Comparison of ENCODE assay signal across 25 mouse cellular contexts in genomic region chr2:120589759-120590158, GRCm38 (mm10). TPM values are rescaled to one million over a fixed set of nuclear protein-coding genes. Genes with fewer than 3 reads are reported as not detected.
A peak's percentile ranks its signal among the peaks of the same experiment; 100 is the strongest.
DNase-seq lines count a peak whose midpoint lies in the region; ATAC-seq lines count a peak whose summit lies in the region.
"Had no signal": no experiment of that assay in that cellular context is flagged by ENCODE, and none has a peak within 500 bp of the region (broad histone marks: within the 10 kb centered on the region; RNA-seq: fewer than 3 reads in every experiment).

No protein-coding gene starts in this region.

- no peak overlapping the region for H3K4me3 ChIP-seq in forebrain, embryonic 13.5 days
- H3K4me3 ChIP-seq: embryonic facial prominence, embryonic 15.5 days; limb, embryonic 13.5 days; liver, embryonic 13.5 days; midbrain, embryonic 15.5 days; myocyte; stomach, embryonic 15.5 days had no signal

- ATAC-seq in forebrain, embryonic 13.5 days: no peak
- ATAC-seq: hindbrain, embryonic 16.5 days; intestine, postnatal 0 days; midbrain, embryonic 15.5 days had no signal

- no peak overlapping the region for H3K4me2 ChIP-seq in forebrain, embryonic 13.5 days
- H3K4me2 ChIP-seq: embryonic facial prominence, embryonic 15.5 days; limb, embryonic 13.5 days; liver, embryonic 13.5 days; lung, embryonic 14.5 days; midbrain, embryonic 15.5 days; stomach, embryonic 15.5 days had no signal

- H3K4me1 ChIP-seq in forebrain, embryonic 13.5 days: no peaks in the 10 kb centered on the region
- H3K4me1 ChIP-seq: embryonic facial prominence, embryonic 15.5 days; limb, embryonic 13.5 days; liver, embryonic 13.5 days; midbrain, embryonic 15.5 days; stomach, embryonic 15.5 days had no signal

- no peak overlapping the region for H3K27ac ChIP-seq in forebrain, embryonic 13.5 days
- H3K27ac ChIP-seq: embryonic facial prominence, embryonic 15.5 days; limb, embryonic 13.5 days; liver, embryonic 13.5 days; midbrain, embryonic 15.5 days; stomach, embryonic 15.5 days had no signal

- H3K27me3 ChIP-seq in forebrain, embryonic 13.5 days: no peaks in the 10 kb centered on the region
- H3K27me3 ChIP-seq: CH12.LX; embryonic facial prominence, embryonic 15.5 days; limb, embryonic 13.5 days; liver, embryonic 13.5 days; midbrain, embryonic 15.5 days; stomach, embryonic 15.5 days had no signal

- WGBS in forebrain, embryonic 13.5 days: 84% methylated on average over 5 of the region's 5 CpGs

- intact Hi-C loops in left cerebral cortex, postnatal 36 days (cut with DNase I): loop anchor here (2.0 to 5.0 kb wide), 2 partner anchors 17 to 47 kb away; no protein-coding TSS in a partner anchor

- peak; percentile 86 for DNase-seq in right cerebral cortex, adult 18-20 months
- DNase-seq in right cerebral cortex, postnatal 4 days: no peak
- peak; percentile 64 to 67 for DNase-seq in layer of hippocampus, adult 8-10 months (ENCODE audit: low spot score in 2 of 2)
- peak; percentile 70 to 75 for DNase-seq in left cerebral cortex, postnatal 36 days (ENCODE audit: low spot score in 2 of 2)
- no peak for DNase-seq in kidney, adult 11 months
- DNase-seq in testis, postnatal 10 days (ENCODE audit: low spot score): no peak
- DNase-seq in urinary bladder, postnatal 25 days (ENCODE audit: low spot score): no peak
- DNase-seq: adrenal gland, postnatal 14 days; cerebellum, adult 11 months; cerebellum, postnatal 25 days; heart, postnatal 36 days; kidney, postnatal 10 days; liver, embryonic 13.5 days; lung, embryonic 14.5 days; lung, postnatal 36 days; retina, postnatal 1 day had no signal

- H3K9me3 ChIP-seq in forebrain, embryonic 13.5 days (replicated peaks): no peaks in the 10 kb centered on the region
- H3K9me3 ChIP-seq: embryonic facial prominence, embryonic 15.5 days; limb, embryonic 13.5 days; liver, embryonic 13.5 days; midbrain, embryonic 15.5 days; stomach, embryonic 15.5 days had no signal

- peaks cover 46% of the 10 kb centered on the region for H3K36me3 ChIP-seq in forebrain, embryonic 13.5 days (ENCODE audit: poor library complexity, severe bottlenecking)

- no peak overlapping the region for H3K9ac ChIP-seq in forebrain, embryonic 13.5 days
- H3K9ac ChIP-seq: embryonic facial prominence, embryonic 15.5 days; limb, embryonic 13.5 days; liver, embryonic 13.5 days; lung, embryonic 14.5 days; midbrain, embryonic 15.5 days; stomach, embryonic 15.5 days had no signal

RNA-seq across cellular contexts. Expression of gene Haus2, which starts 19.4 kb away (rescaled TPM):
- 10 to 100 TPM; 14.3 to 16.0 (median 15.3) TPM for total RNA-seq in layer of hippocampus, adult 8-10 months (2022)
- 10 to 100 TPM; 14.0 to 15.1 TPM for total RNA-seq in left cerebral cortex, postnatal 36 days (2021)
- polyA plus RNA-seq in forebrain, embryonic 13.5 days (2015; fragmentation: Nextera tagmentation; extraction: Ambion mirVana): 33.5 and 38.4 TPM in 2 replicates

RNA-seq across cellular contexts. Expression of gene Lrrc57, which starts 19.6 kb away (rescaled TPM):
- total RNA-seq in layer of hippocampus, adult 8-10 months (2022): 10 to 100 TPM; 25.7 to 36.2 (median 33.4) TPM
- total RNA-seq in left cerebral cortex, postnatal 36 days (2021): 10 to 100 TPM; 34.5 to 44.9 TPM
- polyA plus RNA-seq in forebrain, embryonic 13.5 days (2015; fragmentation: Nextera tagmentation; extraction: Ambion mirVana): 34.5 and 37.2 TPM in 2 replicates

RNA-seq across cellular contexts. Expression of gene Snap23, which starts 22.3 kb away (rescaled TPM):
- 10 to 100 TPM; 22.2 to 31.8 (median 26.0) TPM for total RNA-seq in layer of hippocampus, adult 8-10 months (2022)
- total RNA-seq in left cerebral cortex, postnatal 36 days (2021): 10 to 100 TPM; 13.3 to 15.9 TPM
- polyA plus RNA-seq in forebrain, embryonic 13.5 days (2015; fragmentation: Nextera tagmentation; extraction: Ambion mirVana): 21.5 and 25.0 TPM in 2 replicates

RNA-seq across cellular contexts. Expression of gene Zfp106, which starts 26.1 kb away (rescaled TPM):
- 100 to 1,000 TPM; 144 to 174 (median 166) TPM for total RNA-seq in layer of hippocampus, adult 8-10 months (2022)
- total RNA-seq in left cerebral cortex, postnatal 36 days (2021): 100 to 1,000 TPM; 154 to 162 TPM
- polyA plus RNA-seq in forebrain, embryonic 13.5 days (2015; fragmentation: Nextera tagmentation; extraction: Ambion mirVana): 48.4 and 54.2 TPM in 2 replicates

RNA-seq across cellular contexts. Expression of gene Stard9, which starts 39.2 kb away (rescaled TPM):
- 10 to 100 TPM; 10.1 to 13.8 (median 12.9) TPM for total RNA-seq in layer of hippocampus, adult 8-10 months (2022)
- total RNA-seq in left cerebral cortex, postnatal 36 days (2021): 10 to 100 TPM in 1 of 2 experiments, 1 to 10 TPM in 1; 7.1 to 10.2 TPM
- polyA plus RNA-seq in forebrain, embryonic 13.5 days (2015; fragmentation: Nextera tagmentation; extraction: Ambion mirVana): 3.1 and 3.8 TPM in 2 replicates

Comparison
In these comparisons a context has a peak if more than half of its experiments do, and no peak if none do; other contexts are left out.
1. DNase-seq: peak in right cerebral cortex, adult 18-20 months (single experiment), layer of hippocampus, adult 8-10 months (2 of 2) and left cerebral cortex, postnatal 36 days (2 of 2); none in right cerebral cortex, postnatal 4 days (single experiment), kidney, adult 11 months (single experiment), testis, postnatal 10 days (single experiment) and urinary bladder, postnatal 25 days (single experiment).